Mouse (Mus musculus) MEL (cell line): ENCODE data around the gene Ifi213.

Experiments
- CTCF ChIP-seq, 3 experiments: IDR thresholded peaks in 2 of 3; conservative IDR thresholded peaks in 1 of 3; 2 replicates each; pipeline ENCODE4 v1.5.1; 2011 to 2012; ENCODE audit warnings: low read length in 3 of 3, low read depth in 2 of 3, mild to moderate bottlenecking in 2 of 3, improper control_type of control experiment in 1 of 3, inconsistent platforms in 1 of 3, mixed read lengths in 1 of 3, moderate library complexity in 1 of 3; ENCODE audit not compliant: control insufficient read depth in 1 of 3, insufficient read depth in 1 of 3, poor library complexity in 1 of 3, severe bottlenecking in 1 of 3
- MYC ChIP-seq: IDR thresholded peaks from 2 replicates; pipeline ENCODE4 v1.6.1; 2011; ENCODE audit warnings: low read depth, mild to moderate bottlenecking, low read length, improper control_type of control experiment, moderate library complexity
- POLR2A ChIP-seq, 2 experiments: IDR thresholded peaks; 2 replicates each; pipeline ENCODE4 v1.6.1; 2011 to 2012; ENCODE audit warnings: low read length in 2 of 2, mild to moderate bottlenecking in 2 of 2, control low read depth in 1 of 2, improper control_type of control experiment in 1 of 2, low read depth in 1 of 2, moderate library complexity in 1 of 2; ENCODE audit not compliant: control insufficient read depth in 1 of 2, insufficient read depth in 1 of 2, poor library complexity in 1 of 2
- TAL1 ChIP-seq: IDR thresholded peaks from 2 replicates; pipeline ENCODE4 v1.6.1; 2012; ENCODE audit warnings: mild to moderate bottlenecking, inconsistent platforms, low read length, moderate library complexity, mixed read lengths
- USF1 ChIP-seq: IDR thresholded peaks from 2 replicates; pipeline ENCODE4 v1.6.1; 2014; ENCODE audit warnings: low read depth, mild to moderate bottlenecking, inconsistent platforms, low read length, improper control_type of control experiment, moderate library complexity
- ZMIZ1 ChIP-seq: IDR thresholded peaks from 2 replicates; pipeline ENCODE4 v1.6.1; 2012; ENCODE audit warnings: low read depth, mild to moderate bottlenecking, inconsistent platforms, low read length, improper control_type of control experiment, moderate library complexity

GRCm38 (mm10) chr1:173579921-173580585 is 19.0 kb downstream of the Ifi213 start:
- no peak for TF ChIP-seq TAL1
- no peak for TF ChIP-seq POLR2A (IDR thresholded peaks at IDR 0.05; ENCODE audit: control insufficient read depth in 1 of 2, insufficient read depth in 1 of 2, low read depth in 1 of 2, low read length in 2 of 2, poor library complexity in 1 of 2)
- no peak for TF ChIP-seq ZMIZ1
- TF ChIP-seq CTCF (IDR thresholded peaks at IDR 0.05 in 2 of 3, conservative IDR thresholded peaks at IDR 0.05 in 1 of 3; ENCODE audit: control insufficient read depth in 1 of 3, insufficient read depth in 1 of 3, low read depth in 2 of 3, low read length in 3 of 3, poor library complexity in 1 of 3, severe bottlenecking in 1 of 3), result no peak
- no peak for TF ChIP-seq MYC
- TF ChIP-seq USF1, result no peak
